Mouse (Mus musculus) megakaryocyte, adult 5-6 weeks (primary cell): ENCODE measurements at regions not wholly inside any gene's neighbourhood (a gene's known extent, or its start where the extent isn't known, plus 50 kb on each side); places are given as distances from the start of the nearest gene placed in this dataset.

Source experiments
- ATAC-seq: 2 replicates; pipeline ENCODE4 v1.8.0; 2016; ENCODE audit warnings: mild to moderate bottlenecking, inconsistent platforms; ENCODE audit not compliant: poor library complexity, severe bottlenecking

DNA sequence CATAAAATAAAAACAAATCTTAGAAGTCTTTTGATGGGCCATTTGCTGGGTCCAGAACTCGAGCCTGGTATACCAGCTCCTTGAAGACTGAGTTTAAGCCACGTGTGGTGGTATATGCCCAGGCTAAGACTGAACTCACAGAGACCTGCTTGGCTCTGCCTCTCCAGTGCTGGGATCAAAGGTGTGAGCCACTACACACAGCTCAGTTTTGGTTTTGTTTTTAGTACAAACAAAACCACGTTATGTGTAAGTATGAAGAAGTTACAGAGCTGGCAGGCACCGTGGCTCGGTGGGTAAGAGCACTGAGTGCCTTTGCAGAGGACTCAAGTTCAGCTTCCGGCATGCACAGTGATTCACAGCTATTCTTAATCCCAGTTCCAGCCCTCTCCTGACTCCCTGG, 75.6 kb downstream of the Wdr5 start:
- no peak for ATAC-seq

DNA sequence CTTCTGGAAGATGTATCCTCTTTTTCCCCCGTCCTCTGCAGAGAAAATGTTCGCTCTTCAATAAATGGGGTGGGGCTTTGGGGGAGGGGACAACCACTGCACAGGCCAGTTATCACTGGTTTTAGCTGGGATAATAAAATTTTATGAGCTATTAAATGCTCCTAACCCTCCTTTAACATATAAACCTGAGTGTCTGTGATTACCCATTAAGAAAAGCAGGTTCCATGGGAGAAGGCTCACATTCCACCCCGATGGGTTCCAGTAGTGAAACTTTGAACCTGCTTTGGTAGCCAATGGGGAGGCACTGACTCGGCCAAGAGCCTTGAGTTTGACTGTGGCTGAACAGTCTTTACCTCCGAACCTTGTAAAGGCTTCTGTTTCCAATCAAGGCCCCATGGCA, 76.7 kb downstream of the Wdr5 start:
- no peak for ATAC-seq

DNA sequence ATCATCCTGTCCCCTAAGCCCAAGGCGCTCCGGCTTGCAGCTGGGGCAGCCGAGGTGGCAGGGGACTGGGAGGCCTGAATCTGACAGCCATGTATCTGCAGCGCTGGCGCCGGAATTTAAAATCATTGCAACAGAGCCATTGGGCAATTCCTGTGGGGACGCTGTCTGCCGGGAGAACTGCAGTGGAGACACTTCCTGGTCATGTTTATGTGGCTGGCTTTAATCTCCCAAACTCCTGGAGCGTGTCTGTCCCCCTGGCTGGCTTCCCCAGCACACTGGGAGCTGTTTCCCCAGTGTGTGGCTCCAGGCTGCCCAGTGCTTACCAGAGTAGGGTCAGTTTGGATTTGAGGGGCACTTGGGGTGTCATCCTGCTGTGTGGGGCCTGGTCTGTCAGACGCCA, 78.4 kb downstream of the Wdr5 start:
- ATAC-seq: peak; percentile 62

DNA sequence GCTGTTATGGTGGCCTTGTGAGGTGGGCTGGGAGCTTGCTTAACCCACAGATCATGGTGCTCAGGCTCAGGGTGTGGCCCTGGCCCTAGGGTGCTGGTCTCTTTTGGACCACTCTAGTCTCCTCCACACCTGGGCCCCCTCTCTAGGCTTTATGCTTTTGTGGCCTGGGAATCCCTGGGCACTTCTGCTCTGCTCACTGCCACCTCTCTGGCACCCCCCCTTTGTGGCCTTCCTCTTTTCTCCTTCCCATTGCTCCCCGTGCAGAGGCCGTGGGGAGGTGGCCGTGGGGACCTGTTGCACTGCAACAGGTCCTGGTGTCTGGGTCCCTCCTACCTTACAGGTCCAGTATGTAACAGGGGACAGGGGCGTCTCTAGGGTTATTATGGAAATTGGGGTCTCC, 80.3 kb downstream of the Wdr5 start:
- ATAC-seq: peak; percentile 73

DNA sequence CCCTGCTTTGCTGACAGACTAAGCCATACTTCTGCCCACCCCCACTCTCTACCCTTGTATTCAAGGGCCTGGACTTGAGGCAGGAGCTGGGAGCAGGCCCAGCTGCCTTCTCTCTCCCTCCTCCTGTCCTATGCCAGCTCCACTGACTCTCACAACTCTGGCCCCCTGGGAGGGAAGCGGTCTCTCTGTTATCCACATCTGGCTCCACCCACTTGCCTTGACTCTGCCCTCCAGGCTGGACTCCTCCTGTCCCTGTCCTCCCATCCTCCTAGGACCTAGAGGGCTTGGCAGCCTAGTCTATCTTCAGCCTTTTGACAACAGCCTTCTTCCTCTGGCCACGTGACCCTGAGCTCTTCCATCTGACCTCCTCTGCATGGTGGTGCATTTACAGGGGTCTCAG, 80.0 kb upstream of the Rxra start:
- ATAC-seq: no peak

DNA sequence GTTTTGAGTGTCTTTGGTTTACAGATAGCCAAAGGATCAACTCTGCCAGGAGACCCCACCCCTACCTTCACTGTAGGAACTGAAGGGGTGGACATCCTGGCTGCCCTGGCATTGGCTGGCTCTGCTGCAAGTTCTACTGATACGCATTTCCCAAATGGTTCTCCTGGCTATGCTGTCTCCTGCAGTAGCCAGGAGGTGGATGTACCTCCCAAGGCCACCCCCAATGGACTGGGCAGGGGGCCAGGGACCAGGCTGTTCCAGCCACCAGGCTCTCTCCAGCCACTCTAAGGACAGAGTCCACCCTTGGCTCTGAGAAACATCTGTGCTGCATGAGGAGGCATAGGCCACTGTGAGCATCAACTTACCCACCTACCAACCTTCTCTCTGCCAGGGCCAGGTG, 79.3 kb upstream of the Rxra start:
- no peak for ATAC-seq

DNA sequence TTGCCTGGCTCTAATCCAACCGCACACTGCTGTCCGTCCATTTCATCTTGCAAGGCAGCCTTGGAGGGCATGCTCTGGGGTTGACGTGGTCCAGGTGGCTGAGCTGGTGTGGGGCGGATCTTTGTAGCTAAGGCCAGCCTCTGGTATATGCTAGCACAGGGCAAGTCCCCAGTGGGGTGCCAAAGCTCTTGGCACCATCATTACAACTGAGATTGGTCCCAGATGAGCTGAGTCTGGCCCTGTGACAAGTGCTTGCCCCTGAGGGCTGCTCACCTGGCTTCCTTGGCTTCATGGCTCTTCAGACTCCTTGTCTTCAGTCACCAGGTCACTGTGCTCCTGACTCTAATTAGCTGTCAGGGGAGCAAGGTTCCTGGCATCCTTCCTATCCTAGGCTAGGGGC, 78.3 kb upstream of the Rxra start:
- no peak for ATAC-seq

DNA sequence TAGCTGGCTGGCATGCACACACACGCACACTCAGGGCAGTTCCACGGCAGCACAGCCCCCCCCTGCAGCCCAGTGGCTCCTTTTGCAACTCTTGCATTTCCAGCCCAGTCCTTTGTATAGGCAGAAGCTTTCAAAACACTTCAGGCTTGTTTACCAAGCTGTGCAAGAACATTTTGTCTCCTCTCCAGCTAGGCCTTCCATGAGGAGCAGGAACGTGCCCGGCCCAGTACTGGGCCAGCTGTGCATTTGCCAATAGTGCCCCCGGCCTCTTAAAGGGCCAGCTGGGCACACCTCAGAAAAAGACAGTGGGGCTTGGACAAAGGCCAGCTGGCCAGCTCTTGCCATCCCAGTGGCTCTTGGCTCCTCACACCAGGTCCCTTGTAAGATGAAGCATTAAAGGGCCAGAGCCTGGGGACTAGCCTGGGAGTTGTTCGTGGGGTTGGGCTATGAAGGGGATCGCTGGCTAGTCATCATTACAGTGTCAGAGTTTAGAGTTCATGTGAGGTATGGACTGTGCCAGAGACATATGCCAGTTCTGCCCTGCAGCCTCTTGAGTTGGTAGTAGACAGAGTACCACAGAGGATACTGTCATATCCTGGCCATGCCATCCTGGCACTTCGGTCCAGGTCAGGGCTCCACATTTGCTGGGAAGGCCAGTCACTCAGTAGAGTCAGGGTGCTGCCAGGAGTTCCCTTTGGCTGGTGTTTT, 77.0 kb upstream of the Rxra start:
- ATAC-seq: no peak

DNA sequence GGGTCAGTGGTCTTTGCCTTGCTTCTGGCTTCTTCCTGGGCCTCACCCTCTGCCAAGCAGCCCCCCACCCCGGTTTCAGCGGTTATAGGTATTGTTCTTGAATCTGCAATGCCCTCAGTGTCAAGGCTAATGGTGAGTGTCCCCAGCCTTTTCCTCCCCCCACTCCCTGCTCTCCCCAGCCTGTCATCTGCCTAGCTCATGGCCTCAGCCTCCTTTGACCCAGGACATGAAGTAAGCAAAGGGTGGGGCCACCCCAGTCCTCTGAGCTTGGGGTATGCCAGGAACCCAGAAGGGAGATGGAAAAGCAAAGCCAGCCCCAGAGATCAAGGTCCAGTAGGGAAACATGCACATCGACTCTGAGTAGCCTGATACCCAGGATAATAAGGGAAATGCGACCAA, 76.5 kb upstream of the Rxra start:
- ATAC-seq: no peak

DNA sequence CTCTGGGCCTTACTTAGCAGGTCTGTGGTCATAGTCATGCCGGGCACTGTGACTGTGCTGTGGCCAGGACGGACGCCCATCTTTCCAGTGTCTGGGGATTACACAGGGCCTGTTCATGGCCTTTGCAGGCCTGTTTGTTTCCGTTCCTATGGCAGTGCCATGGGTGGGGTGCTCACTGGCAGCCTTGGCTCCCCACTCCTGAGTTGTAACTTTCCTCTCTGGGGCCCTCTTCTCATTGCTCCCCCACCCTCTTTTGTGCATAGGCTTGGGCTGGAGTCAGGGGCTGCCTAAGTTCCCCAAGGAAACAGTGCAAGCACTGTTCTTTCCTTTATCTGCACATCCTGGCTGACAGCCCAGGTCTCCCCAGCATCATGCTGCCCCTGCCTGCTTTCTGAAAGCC, 72.9 kb upstream of the Rxra start:
- no peak for ATAC-seq

DNA sequence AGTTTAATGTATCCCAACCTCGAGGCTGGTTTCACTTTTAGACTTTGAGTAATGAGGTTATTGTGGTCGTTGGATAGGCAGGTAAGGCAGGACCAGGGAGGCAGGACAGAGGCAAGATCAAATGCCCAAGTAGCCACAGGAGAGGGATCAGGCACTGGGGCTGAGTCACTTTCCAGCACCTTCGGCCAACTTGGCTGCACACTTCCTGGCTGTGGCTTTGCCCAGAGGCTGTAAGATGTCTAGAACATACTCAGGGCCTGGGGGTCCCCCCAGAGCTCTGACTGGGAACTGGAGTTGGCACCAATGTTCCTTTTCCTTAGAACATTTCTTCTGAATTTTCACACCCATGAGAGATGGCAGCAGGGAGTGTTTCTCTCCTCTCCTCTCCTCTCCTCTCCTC, 71.7 kb upstream of the Rxra start:
- ATAC-seq: no peak

DNA sequence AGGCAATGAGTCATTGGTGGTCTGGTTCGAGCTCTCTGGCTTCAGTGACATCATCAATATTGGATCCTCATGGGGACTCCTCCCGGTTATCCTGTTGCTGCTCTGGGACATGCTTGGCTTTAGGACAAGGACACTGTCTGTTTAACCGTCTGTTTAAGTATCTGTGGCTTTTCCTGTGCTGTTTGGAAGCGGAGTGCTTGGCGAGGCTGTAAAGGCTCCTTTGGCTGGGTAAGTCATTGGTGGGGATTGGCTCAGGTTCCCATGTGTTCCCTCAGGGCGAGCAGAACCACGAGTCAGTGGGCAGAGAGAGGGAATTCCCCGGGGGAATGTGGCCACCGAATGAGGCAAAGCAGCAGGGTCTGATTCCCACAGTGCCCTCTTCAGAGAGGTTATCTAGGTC, 69.4 kb upstream of the Rxra start:
- no peak for ATAC-seq

DNA sequence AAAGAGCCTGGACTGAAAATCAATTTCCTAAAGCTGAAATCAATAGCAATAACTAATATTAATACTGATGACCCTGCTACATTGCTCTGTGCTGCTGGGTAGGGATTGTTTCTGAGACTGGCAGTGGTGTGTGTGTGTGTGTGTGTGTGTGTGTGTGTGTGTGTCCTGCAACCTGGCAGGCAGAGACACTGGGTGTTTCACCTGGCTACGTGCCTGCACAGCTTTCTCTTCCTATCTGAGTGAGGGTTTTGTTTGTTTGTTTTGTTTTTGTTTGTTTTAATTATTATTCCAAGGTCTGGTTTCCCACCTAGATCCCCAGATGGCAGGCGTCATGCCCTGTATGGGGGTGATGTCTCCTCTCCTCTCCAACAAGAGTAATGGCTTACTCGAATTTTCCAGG, 54.5 kb upstream of the Rxra start:
- no peak for ATAC-seq

DNA sequence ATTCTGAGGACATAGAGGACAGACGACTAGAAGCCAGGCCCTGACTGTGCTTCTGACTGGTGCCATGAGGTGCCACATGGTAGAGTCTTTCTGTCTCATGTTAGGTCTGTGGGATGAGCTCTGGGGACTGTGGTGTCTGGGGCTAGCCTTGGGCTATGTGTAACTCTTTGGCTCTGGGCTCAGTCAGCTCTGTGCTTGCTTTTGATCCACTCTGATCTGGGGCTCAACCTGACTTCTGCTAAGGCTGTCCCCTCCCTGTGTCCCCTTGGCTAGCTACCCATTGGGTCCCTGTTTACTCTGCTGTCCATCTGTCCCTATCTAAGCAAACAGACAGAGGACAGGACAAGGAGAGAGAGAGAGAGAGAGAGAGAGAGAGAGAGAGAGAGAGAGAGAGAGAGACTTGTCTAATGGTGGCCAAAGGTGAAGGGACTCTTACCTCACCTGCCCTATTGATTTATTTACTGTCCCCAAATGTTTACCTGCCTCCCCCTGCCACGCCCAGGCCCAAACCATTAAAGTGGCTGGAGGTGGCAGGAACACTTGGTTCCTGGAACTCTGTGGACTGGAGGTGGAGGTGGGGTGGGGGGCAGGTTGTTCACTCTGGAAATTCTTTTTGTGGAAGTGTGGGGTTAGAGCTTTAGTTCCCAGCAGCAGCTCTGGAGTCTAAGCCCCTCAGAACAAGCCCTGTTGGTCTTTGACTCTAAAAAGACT, 51.4 kb upstream of the Rxra start:
- no peak for ATAC-seq
